Mouse (Mus musculus) midbrain, postnatal 0 days (tissue): Measurements from ENCODE around the gene Ccpg1os. TPM values are rescaled to one million over a fixed set of nuclear protein-coding genes. Genes with fewer than 3 reads are reported as not detected.

Source experiments
- ATAC-seq: fragments of 200-750 bp; cut with Nextera tagmentation; 2 replicates; pipeline ENCODE4 v1.8.0; 2017; ENCODE audit warnings: moderate number of reproducible peaks, mild to moderate bottlenecking, moderate TSS enrichment, moderate library complexity; ENCODE audit not compliant: low FRiP score
- DNase-seq: peaks from one replicate; pipeline ENCODE4 v3.0.0-alpha.2; 2015; ENCODE audit warnings: low spot score
- H3K27ac ChIP-seq: fragments of 300-500 bp; sonication (generic); 2 replicates; pipeline ENCODE4 v1.5.1; 2014; ENCODE audit warnings: low read depth, mild to moderate bottlenecking, low read length, mixed read lengths
- H3K27me3 ChIP-seq: fragments of 300-500 bp; sonication (generic); 2 replicates; pipeline ENCODE4 v1.6.1; 2014; ENCODE audit warnings: low read length, control low read depth, mixed read lengths; ENCODE audit not compliant: insufficient read depth
- H3K36me3 ChIP-seq: fragments of 300-500 bp; sonication (generic); 2 replicates; pipeline ENCODE4 v1.6.1; 2014; ENCODE audit warnings: low read length, control low read depth, mixed read lengths; ENCODE audit not compliant: insufficient read depth
- H3K4me1 ChIP-seq: fragments of 300-500 bp; sonication (generic); 2 replicates; pipeline ENCODE4 v1.6.1; 2014; ENCODE audit warnings: mild to moderate bottlenecking, control low read depth, antibody characterized with exemption, low read length, mixed read lengths; ENCODE audit not compliant: insufficient read depth
- H3K4me2 ChIP-seq: fragments of 300-500 bp; sonication (generic); 2 replicates; pipeline ENCODE4 v1.6.1; 2014; ENCODE audit warnings: low read depth, mild to moderate bottlenecking, low read length, mixed read lengths; ENCODE audit not compliant: poor library complexity, severe bottlenecking
- H3K4me3 ChIP-seq: fragments of 300-500 bp; sonication (generic); 2 replicates; pipeline ENCODE4 v1.5.1; 2014; ENCODE audit warnings: low read depth, mild to moderate bottlenecking, low read length, moderate library complexity
- H3K9ac ChIP-seq: fragments of 300-500 bp; sonication (generic); replicated peaks from 2 replicates; pipeline ENCODE4 v1.6.1; 2014; ENCODE audit warnings: mild to moderate bottlenecking, low read length, moderate library complexity, mixed read lengths; ENCODE audit not compliant: poor library complexity, severe bottlenecking
- H3K9me3 ChIP-seq: fragments of 300-500 bp; sonication (generic); 2 replicates; pipeline ENCODE4 v1.6.1; 2016; ENCODE audit warnings: low read length, control low read depth
- CTCF ChIP-seq: IDR thresholded peaks from 2 replicates; pipeline ENCODE4 v1.5.1; 2016; ENCODE audit warnings: antibody characterized with exemption, mild to moderate bottlenecking
- WGBS: fragments of 180-500 bp; shearing (Covaris S2); extraction: QIAGEN DNeasy Blood & Tissue Kit; methylation state at CpG from one replicate; pipeline ENCODE4 v1.1.7; 2014; 5-methylcytosine and 5-hydroxymethylcytosine counted together
- polyA plus RNA-seq: library from polyadenylated mRNA; unstranded; fragments of >200 nt; fragmentation: Nextera tagmentation; extraction: Ambion mirVana; gene quantifications from 2 replicates; pipeline ENCODE4 v1.2.1, GENCODE M21; 2015
- total RNA-seq: library from RNA; depleted of rRNA; stranded (reverse); fragments of >200 nt; gene quantifications from 2 replicates; pipeline ENCODE4 v1.2.3, GENCODE M21; 2014

The Ccpg1os gene
- total and polyA plus RNA-seq, 2 experiments from 2014 or later: 13.4 to 20.3 TPM

- no peak for TF ChIP-seq CTCF
- no peak for ATAC-seq
- Histone ChIP-seq H3K4me2 (no peak overlapping the region), H3K9ac (no peak overlapping the region), H3K36me3 (no peaks in the 10 kb centered on the region), H3K9me3 (no peaks in the 10 kb centered on the region), H3K27ac (no peak overlapping the region), H3K4me3 (no peak overlapping the region), H3K4me1 (no peaks in the 10 kb centered on the region), H3K27me3 (no peaks in the 10 kb centered on the region)
- DNase-seq: no peak
- WGBS: 78% methylated on average over 15 of the region's 15 CpGs
Measured at GRCm38 (mm10) chr9:72961959-72962358, 23.2 kb downstream of the Ccpg1os start.

GRCm38 (mm10) chr9:72961346-72961745 is 23.8 kb downstream of the Ccpg1os start:
- Histone ChIP-seq H3K4me3 (no peak overlapping the region), H3K9me3 (no peaks in the 10 kb centered on the region), H3K4me2 (no peak overlapping the region), H3K36me3 (no peaks in the 10 kb centered on the region), H3K27ac (no peak overlapping the region), H3K27me3 (no peaks in the 10 kb centered on the region), H3K4me1 (no peaks in the 10 kb centered on the region), H3K9ac (no peak overlapping the region)
- ATAC-seq: no peak
- DNase-seq: no peak
- TF ChIP-seq CTCF: no peak
- 78% methylated on average over 8 of the region's 8 CpGs for WGBS

- Histone ChIP-seq H3K9ac (peak within 1 kb of the TSS; percentile 55), H3K4me1 (no peaks in the 10 kb centered on the region), H3K36me3 (no peaks in the 10 kb centered on the region), H3K4me2 (peak within 1 kb of the TSS; percentile 73), H3K4me3 (peak within 1 kb of the TSS; percentile 58), H3K27ac (peak within 1 kb of the TSS; percentile 58; the same call in 1 of the 2 replicates), H3K27me3 (no peaks in the 10 kb centered on the region), H3K9me3 (no peaks in the 10 kb centered on the region)
- 2% methylated on average over 43 of the region's 43 CpGs for WGBS
- DNase-seq (peak; percentile 94), ATAC-seq (peak; percentile 93)
- peak; percentile 52 for TF ChIP-seq CTCF
Measured at GRCm38 (mm10) chr9:72958521-72959450, 26.4 kb downstream of the Ccpg1os start, which contains the start of the genes Dyx1c1 and Gm44503. Dyx1c1 (plus strand) TSS chr9:72958785. Gm44503 (plus strand) TSS chr9:72958852.

- TF ChIP-seq CTCF: peak; percentile 83
- DNase-seq (peak; percentile 43), ATAC-seq (no peak)
- Histone ChIP-seq H3K36me3 (no peaks in the 10 kb centered on the region), H3K4me1 (no peaks in the 10 kb centered on the region), H3K27ac (no peak overlapping the region), H3K9ac (no peak overlapping the region), H3K4me3 (no peak overlapping the region), H3K4me2 (no peak overlapping the region), H3K9me3 (no peaks in the 10 kb centered on the region), H3K27me3 (no peaks in the 10 kb centered on the region)
- WGBS: 16% methylated on average over 1 of the region's 1 CpGs
Measured at GRCm38 (mm10) chr9:72955546-72955945, 29.6 kb downstream of the Ccpg1os start.

- no peak for ATAC-seq
- peak; percentile 52 for TF ChIP-seq CTCF
- H3K4me3 ChIP-seq: no peak overlapping the region
- 46% methylated on average over 2 of the region's 2 CpGs for WGBS
- H3K9ac ChIP-seq: no peak overlapping the region
- no peak overlapping the region for H3K27ac ChIP-seq
- DNase-seq: no peak
- H3K36me3 ChIP-seq: no peaks in the 10 kb centered on the region
- H3K27me3 ChIP-seq: no peaks in the 10 kb centered on the region
- H3K9me3 ChIP-seq: no peaks in the 10 kb centered on the region
- H3K4me2 ChIP-seq: no peak overlapping the region
- H3K4me1 ChIP-seq: no peaks in the 10 kb centered on the region
Measured at GRCm38 (mm10) chr9:72954746-72955145, 30.4 kb downstream of the Ccpg1os start.

GRCm38 (mm10) chr9:72949572-72949971 is 35.6 kb downstream of the Ccpg1os start:
- Histone ChIP-seq H3K9me3 (no peaks in the 10 kb centered on the region), H3K4me1 (no peaks in the 10 kb centered on the region), H3K36me3 (peaks cover 11% of the 10 kb centered on the region), H3K9ac (no peak overlapping the region), H3K27me3 (no peaks in the 10 kb centered on the region), H3K4me3 (no peak overlapping the region), H3K27ac (no peak overlapping the region), H3K4me2 (no peak overlapping the region)
- TF ChIP-seq CTCF: no peak
- ATAC-seq (no peak), DNase-seq (no peak)
- 84% methylated on average over 7 of the region's 7 CpGs for WGBS
